Mouse (Mus musculus) hindbrain, embryonic 12.5 days (tissue): ENCODE data around the gene Lrp6. TPM values are rescaled to one million over a fixed set of nuclear protein-coding genes. Genes with fewer than 3 reads are reported as not detected.

Source experiments
- ATAC-seq: fragments of 200-750 bp; cut with Nextera tagmentation; 2 replicates; pipeline ENCODE4 v1.8.0; 2017; ENCODE audit warnings: moderate TSS enrichment; ENCODE audit not compliant: low FRiP score
- H3K27ac ChIP-seq: fragments of 300-500 bp; sonication (generic); 2 replicates; pipeline ENCODE4 v1.5.1; 2016; ENCODE audit warnings: mild to moderate bottlenecking
- H3K27me3 ChIP-seq: fragments of 300-500 bp; sonication (generic); 2 replicates; pipeline ENCODE4 v1.6.1; 2016; ENCODE audit warnings: mild to moderate bottlenecking
- H3K36me3 ChIP-seq: fragments of 300-500 bp; sonication (generic); 2 replicates; pipeline ENCODE4 v1.6.1; 2016; ENCODE audit warnings: mild to moderate bottlenecking
- H3K4me1 ChIP-seq: fragments of 300-500 bp; sonication (generic); 2 replicates; pipeline ENCODE4 v1.6.1; 2016
- H3K4me2 ChIP-seq: fragments of 300-500 bp; sonication (generic); replicated peaks from 2 replicates; pipeline ENCODE4 v1.6.1; 2016; ENCODE audit warnings: mild to moderate bottlenecking
- H3K4me3 ChIP-seq: fragments of 300-500 bp; sonication (generic); 2 replicates; pipeline ENCODE4 v1.5.1; 2016; ENCODE audit warnings: mild to moderate bottlenecking
- H3K9ac ChIP-seq: fragments of 300-500 bp; sonication (generic); 2 replicates; pipeline ENCODE4 v1.6.1; 2016; ENCODE audit warnings: mild to moderate bottlenecking, moderate library complexity
- H3K9me3 ChIP-seq: fragments of 300-500 bp; sonication (generic); replicated peaks from 2 replicates; pipeline ENCODE4 v1.6.1; 2016; ENCODE audit warnings: mild to moderate bottlenecking
- WGBS: fragments of 180-500 bp; shearing (Covaris S2); methylation state at CpG from one replicate; pipeline ENCODE4 v1.1.7; 2016; 5-methylcytosine and 5-hydroxymethylcytosine counted together
- polyA plus RNA-seq: library from polyadenylated mRNA; unstranded; fragments of >200 nt; fragmentation: Nextera tagmentation; extraction: Ambion mirVana; gene quantifications from 2 replicates; pipeline ENCODE4 v1.2.1, GENCODE M21; 2016

Gene Lrp6
- polyA plus RNA-seq, 1 experiment from 2014 or later: 39.2 TPM

DNA sequence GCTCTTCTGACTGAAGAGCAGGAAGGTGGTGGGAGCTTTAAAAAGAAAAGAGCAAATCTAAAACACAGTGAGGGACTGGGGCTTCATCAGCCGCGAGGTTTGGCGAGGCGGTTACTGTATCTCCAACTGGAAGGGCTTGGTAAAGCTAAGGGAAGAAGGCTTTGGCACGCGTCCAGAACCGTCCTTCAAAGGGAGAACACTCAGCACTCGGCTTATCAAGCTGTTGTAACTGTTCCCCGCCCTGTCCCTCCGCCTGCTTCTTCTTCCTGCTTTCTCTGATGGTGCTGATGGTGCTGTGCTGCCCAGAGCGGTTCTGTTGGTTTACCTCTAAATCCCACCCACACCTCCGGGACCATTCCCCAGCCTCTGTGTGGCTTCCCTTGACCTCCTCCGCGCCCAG is 95.9 kb downstream of the Lrp6 start:
- Histone ChIP-seq H3K27ac (no peak overlapping the region), H3K9me3 (no peaks in the 10 kb centered on the region), H3K4me1 (no peaks in the 10 kb centered on the region), H3K27me3 (no peaks in the 10 kb centered on the region), H3K4me2 (no peak overlapping the region), H3K9ac (no peak overlapping the region), H3K4me3 (no peak overlapping the region), H3K36me3 (peaks cover 32% of the 10 kb centered on the region)
- 88% methylated on average over 14 of the region's 14 CpGs for WGBS
- no peak for ATAC-seq

DNA sequence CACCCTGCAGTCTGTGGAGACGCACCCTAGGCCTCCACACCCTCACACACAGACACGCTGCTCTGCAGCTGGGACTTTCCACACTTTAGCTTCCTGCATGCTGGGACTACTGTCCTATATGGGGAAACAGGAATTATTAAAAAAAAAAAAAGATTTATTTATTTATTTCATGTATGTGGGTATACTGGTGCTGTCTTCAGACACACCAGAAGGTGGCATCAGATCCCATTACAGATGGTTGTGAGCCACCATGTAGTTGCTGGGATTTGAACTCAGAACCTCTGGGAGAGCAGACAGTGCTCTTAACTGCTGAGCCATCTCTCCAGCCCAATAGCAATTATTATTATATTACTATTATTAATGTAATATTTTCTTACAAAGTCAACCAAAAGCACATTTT is 97.5 kb downstream of the Lrp6 start:
- no peak overlapping the region for H3K27ac ChIP-seq
- 96% methylated on average over 2 of the region's 2 CpGs for WGBS
- no peaks in the 10 kb centered on the region for H3K27me3 ChIP-seq
- no peak overlapping the region for H3K4me2 ChIP-seq
- no peak overlapping the region for H3K9ac ChIP-seq
- peaks cover 35% of the 10 kb centered on the region for H3K36me3 ChIP-seq
- H3K9me3 ChIP-seq: no peaks in the 10 kb centered on the region
- no peak for ATAC-seq
- H3K4me3 ChIP-seq: no peak overlapping the region
- H3K4me1 ChIP-seq: no peaks in the 10 kb centered on the region

DNA sequence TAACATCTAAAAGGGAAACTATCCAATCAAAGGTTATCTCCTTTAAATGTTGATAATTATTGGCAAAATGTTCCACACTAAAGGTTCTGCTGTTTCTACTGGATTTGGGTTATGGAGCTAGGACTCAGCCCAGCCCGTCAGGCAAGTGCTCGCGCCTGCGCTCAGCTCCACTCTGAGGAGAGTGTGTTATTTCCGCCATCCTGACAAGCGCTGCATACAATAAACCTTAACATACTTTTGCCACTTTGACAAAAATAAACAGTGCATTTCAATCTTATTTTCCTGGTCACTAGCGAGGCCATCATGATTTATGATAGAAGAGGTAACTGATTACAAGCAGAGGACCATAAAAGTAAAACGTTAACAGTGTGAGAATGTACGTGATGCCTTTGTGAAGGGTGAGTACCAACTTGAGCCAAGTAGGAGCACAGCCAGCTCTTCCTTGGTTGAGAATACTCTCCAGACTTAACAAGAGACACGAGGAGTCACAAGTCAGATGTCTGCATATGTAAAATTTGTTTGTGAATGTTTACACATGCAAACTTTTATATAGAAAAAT is 100.0 kb downstream of the Lrp6 start:
- no peak overlapping the region for H3K4me3 ChIP-seq
- H3K9me3 ChIP-seq: no peaks in the 10 kb centered on the region
- no peaks in the 10 kb centered on the region for H3K27me3 ChIP-seq
- H3K9ac ChIP-seq: no peak overlapping the region
- no peak overlapping the region for H3K27ac ChIP-seq
- WGBS: 93% methylated on average over 10 of the region's 10 CpGs
- peaks cover 44% of the 10 kb centered on the region for H3K36me3 ChIP-seq
- ATAC-seq: no peak
- no peak overlapping the region for H3K4me2 ChIP-seq
- H3K4me1 ChIP-seq: no peaks in the 10 kb centered on the region

DNA sequence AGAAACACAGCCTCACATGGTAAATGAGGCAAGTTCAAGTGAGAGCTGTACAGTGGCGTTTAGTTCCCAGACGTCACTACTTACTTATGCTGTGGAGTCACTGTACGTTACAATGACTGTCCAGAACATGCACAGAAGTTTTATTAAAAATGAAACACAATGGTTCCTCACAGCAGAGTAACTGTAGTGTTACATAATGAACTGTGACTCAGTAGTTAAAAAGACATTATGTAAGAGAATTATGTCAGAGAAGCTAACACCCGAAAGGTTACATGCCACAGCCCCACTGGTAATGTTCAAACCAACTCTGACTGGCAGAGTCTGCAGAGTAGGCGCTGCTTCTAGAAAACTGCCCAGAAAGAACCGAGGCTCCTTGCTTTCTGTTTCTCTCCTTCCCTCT is 105.6 kb downstream of the Lrp6 start:
- no peak overlapping the region for H3K27ac ChIP-seq
- 93% methylated on average over 6 of the region's 6 CpGs for WGBS
- H3K4me2 ChIP-seq: no peak overlapping the region
- H3K4me3 ChIP-seq: no peak overlapping the region
- no peak overlapping the region for H3K9ac ChIP-seq
- ATAC-seq: no peak
- no peaks in the 10 kb centered on the region for H3K9me3 ChIP-seq
- peaks cover 59% of the 10 kb centered on the region for H3K36me3 ChIP-seq
- H3K27me3 ChIP-seq: no peaks in the 10 kb centered on the region
- H3K4me1 ChIP-seq: no peaks in the 10 kb centered on the region

DNA sequence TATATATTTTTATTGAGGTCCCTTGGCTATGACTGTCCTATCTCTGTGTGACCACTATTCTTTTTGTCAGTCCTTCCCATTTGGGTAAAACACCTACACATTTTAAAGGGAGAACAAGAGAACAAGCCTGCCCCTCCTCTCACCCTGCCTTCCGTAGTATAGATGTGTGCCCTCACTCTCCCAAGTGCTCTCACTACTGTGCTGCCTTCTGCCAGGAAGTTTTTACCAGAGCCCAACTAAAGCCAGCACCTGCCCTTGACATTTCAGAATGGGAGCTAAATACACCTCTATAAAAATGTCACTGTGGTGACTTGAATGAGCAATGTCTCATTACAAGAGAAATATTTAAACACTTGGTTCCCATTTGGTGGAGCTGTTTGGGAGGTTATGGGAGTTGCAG is 108.4 kb downstream of the Lrp6 start:
- no peak overlapping the region for H3K9ac ChIP-seq
- H3K27ac ChIP-seq: no peak overlapping the region
- no peak overlapping the region for H3K4me2 ChIP-seq
- no peak overlapping the region for H3K4me3 ChIP-seq
- no peaks in the 10 kb centered on the region for H3K27me3 ChIP-seq
- no peaks in the 10 kb centered on the region for H3K4me1 ChIP-seq
- H3K36me3 ChIP-seq: peaks cover 79% of the 10 kb centered on the region
- 86% methylated on average over 1 of the region's 1 CpGs for WGBS
- ATAC-seq: no peak
- no peaks in the 10 kb centered on the region for H3K9me3 ChIP-seq

DNA sequence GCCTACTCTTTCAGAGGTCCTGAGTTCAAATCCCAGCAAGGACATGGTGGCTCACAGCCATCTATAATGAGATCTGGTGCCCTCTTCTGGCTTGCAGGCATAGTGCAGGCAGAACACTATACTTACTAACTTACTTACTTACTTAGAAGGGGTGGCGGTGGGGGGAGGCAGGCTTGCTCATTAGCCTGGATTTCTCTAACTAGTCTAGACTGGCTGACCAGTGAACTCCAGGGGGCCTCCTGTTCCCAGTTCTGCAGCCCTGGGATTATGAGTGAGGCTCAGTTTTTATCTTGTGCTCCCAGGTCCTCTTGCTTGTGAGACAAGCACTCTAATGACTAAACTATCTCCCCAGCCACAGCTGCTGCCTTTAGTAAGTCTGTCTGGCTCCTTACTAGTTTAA is 112.7 kb downstream of the Lrp6 start:
- Histone ChIP-seq H3K27ac (no peak overlapping the region), H3K4me3 (no peak overlapping the region), H3K27me3 (no peaks in the 10 kb centered on the region), H3K9ac (no peak overlapping the region), H3K36me3 (peaks cover 78% of the 10 kb centered on the region), H3K4me2 (no peak overlapping the region), H3K9me3 (no peaks in the 10 kb centered on the region), H3K4me1 (peaks cover 10% of the 10 kb centered on the region)
- WGBS: 100% methylated on average over 1 of the region's 1 CpGs
- no peak for ATAC-seq

DNA sequence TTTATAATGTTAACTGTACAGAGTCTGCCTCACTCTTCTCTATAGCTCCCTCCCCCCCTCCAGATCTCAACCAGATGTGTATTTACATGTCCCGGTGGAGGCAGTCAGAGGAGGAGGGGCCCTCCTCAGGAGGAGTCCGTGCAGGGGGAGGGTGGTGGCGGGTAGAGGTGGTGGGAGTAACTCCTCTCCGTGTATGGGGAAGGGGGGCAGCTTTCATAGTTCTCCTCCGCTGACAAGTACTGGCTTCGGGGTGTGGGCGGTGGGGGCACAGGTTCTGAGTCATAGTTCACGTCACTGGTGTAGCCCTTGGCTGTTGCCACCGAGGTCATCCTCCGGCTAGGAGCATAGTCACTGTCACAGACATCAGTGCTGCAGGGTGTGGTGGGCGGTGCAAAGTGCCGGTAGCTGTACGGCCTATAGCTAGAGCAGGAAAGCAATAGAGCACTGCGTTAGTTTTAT is 116.1 kb downstream of the Lrp6 start:
- Histone ChIP-seq H3K4me1 (peaks cover 10% of the 10 kb centered on the region), H3K36me3 (peaks cover 59% of the 10 kb centered on the region), H3K9me3 (no peaks in the 10 kb centered on the region), H3K27ac (no peak overlapping the region; the same call in 1 of the 2 replicates), H3K4me2 (no peak overlapping the region), H3K27me3 (no peaks in the 10 kb centered on the region), H3K9ac (no peak overlapping the region), H3K4me3 (no peak overlapping the region)
- peak; percentile 78 for ATAC-seq
- WGBS: 64% methylated on average over 14 of the region's 14 CpGs

DNA sequence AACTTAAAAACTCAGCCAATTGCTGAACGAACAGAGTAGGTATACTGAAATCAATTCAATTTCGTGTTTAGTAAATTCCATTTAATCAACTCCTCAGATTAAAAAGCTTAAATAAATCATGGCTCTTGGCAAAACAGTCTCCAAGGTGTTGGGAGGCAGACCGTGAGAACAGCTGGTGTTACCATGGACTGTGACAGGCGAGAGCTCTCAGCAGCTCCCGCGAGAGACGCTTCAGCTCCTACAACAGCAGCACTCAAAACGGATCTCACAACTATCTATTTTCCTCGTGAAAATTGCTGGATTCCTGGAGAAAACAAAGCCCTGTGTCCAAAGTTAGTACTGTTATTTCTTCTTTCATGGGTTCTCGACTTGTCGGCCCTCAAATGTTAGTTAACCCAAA is 116.8 kb downstream of the Lrp6 start:
- Histone ChIP-seq H3K9ac (no peak overlapping the region), H3K4me3 (no peak overlapping the region)
- WGBS: 69% methylated on average over 11 of the region's 11 CpGs

DNA sequence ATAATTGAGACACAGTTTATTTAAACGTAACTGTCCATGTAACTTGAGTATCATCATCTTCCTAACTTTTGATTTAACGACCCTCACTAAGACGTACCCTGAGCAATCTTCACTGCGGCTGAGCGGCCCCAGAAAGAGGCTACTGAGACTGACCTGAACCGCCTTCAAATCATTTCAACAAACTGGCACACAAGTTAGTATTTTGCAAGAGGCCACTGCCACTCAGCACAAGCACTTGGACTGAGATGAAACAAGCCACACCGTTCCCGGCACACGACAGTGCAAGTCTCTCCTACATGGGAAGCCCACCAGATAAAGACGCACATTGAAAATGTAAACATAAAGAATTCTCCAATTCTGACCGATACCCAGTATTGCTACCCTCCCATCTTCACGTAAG is 118.3 kb downstream of the Lrp6 start:
- peaks cover 45% of the 10 kb centered on the region for H3K36me3 ChIP-seq
- 93% methylated on average over 12 of the region's 12 CpGs for WGBS
- H3K4me1 ChIP-seq: peaks cover 10% of the 10 kb centered on the region
- no peak overlapping the region for H3K4me2 ChIP-seq
- no peak overlapping the region for H3K27ac ChIP-seq
- H3K27me3 ChIP-seq: no peaks in the 10 kb centered on the region
- H3K9ac ChIP-seq: no peak overlapping the region
- H3K9me3 ChIP-seq: no peaks in the 10 kb centered on the region
- H3K4me3 ChIP-seq: no peak overlapping the region
- no peak for ATAC-seq

More for the DNA sequence above, 116.8 kb downstream of the Lrp6 start:
- H3K9me3 ChIP-seq: no peaks in the 10 kb centered on the region
- no peak overlapping the region for H3K4me2 ChIP-seq
- H3K4me1 ChIP-seq: peaks cover 10% of the 10 kb centered on the region
- H3K27ac ChIP-seq: 0 out of 2 replicates have a peak overlapping the region, but pooled peaks have one; percentile 35
- H3K27me3 ChIP-seq: no peaks in the 10 kb centered on the region
- peaks cover 57% of the 10 kb centered on the region for H3K36me3 ChIP-seq
- ATAC-seq: no peak

DNA sequence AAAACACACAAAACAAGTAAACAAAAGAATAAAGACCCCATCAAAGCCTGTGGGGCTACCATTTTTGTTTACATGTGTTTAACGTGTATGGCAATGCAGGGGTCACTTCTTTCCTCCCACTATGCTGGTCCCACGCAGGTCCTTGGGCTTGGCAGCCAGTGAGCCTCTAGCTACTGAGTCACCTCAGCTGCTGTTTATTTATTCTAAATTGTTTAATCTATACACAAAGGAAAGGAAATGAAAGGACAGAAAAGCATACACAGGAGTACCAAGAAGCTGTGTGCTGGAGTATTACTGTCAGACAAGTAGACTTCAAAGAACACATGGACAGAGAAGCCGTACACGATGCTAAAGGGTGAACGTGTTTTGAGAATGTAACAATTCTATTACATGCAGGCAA is 122.8 kb downstream of the Lrp6 start:
- WGBS: 85% methylated on average over 5 of the region's 5 CpGs
- Histone ChIP-seq H3K27ac (no peak overlapping the region), H3K9me3 (no peaks in the 10 kb centered on the region), H3K27me3 (no peaks in the 10 kb centered on the region), H3K4me3 (no peak overlapping the region), H3K4me1 (peaks cover 14% of the 10 kb centered on the region), H3K9ac (no peak overlapping the region), H3K4me2 (no peak overlapping the region), H3K36me3 (peaks cover 14% of the 10 kb centered on the region)
- ATAC-seq: no peak

DNA sequence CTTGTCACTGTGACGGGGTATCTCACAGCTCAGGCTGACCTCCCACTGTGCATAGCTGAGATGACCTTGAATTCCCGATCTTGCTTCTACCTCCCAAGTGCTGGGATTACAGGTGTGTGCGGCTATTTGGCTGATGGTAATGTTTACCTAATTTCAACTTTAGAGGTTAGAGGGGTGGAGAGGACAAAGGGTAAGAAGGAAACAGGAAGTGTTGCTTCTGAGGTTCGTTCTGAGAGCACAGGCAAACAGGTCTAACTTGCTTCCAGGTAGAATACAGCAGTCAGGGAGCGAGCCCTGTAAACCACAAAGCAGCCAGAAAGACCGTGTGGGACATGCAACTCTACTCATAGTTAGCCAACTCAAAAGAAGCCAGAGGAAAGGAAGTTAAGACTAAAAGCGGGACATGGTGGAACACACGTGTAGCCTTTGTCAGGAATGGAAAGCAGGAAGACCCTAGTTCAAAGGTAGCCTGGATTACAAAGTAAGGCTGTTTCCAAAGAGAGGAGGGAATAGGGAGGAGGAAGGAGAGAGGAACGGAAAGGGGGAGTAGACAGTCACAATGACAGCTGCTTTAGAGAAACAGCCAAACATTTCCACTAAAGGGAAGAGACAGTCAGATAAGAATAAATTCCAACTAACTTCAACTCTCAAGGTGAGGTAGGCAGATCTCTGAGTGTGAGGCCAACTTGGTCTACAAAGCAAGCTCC is 123.4 kb downstream of the Lrp6 start:
- Histone ChIP-seq H3K9ac (no peak overlapping the region), H3K27me3 (no peaks in the 10 kb centered on the region), H3K4me1 (peaks cover 14% of the 10 kb centered on the region), H3K4me2 (no peak overlapping the region), H3K4me3 (no peak overlapping the region), H3K27ac (no peak overlapping the region), H3K36me3 (peaks cover 14% of the 10 kb centered on the region), H3K9me3 (no peaks in the 10 kb centered on the region)
- ATAC-seq: no peak
- WGBS: 80% methylated on average over 9 of the region's 9 CpGs

DNA sequence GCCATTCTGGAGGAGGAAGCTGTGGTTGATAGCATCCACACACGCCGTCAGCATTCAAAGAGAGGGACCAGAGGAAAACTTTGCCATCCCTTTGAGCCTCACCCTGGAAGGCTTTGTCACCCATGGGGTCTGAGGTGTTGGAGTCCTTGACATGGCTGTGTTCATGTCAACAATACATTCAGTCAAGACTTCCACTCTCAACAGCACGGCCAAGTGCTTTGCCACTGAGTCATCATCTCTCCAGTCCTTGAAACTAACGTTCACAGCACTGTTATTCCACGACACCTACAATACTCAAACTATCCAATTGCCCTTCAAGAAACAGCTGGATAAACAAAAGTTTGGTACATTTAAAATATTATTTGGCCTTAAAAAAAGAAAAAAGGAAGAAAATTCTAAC is 124.5 kb downstream of the Lrp6 start:
- 84% methylated on average over 5 of the region's 5 CpGs for WGBS
- no peaks in the 10 kb centered on the region for H3K27me3 ChIP-seq
- H3K4me1 ChIP-seq: peaks cover 14% of the 10 kb centered on the region
- no peaks in the 10 kb centered on the region for H3K9me3 ChIP-seq
- no peak overlapping the region for H3K4me3 ChIP-seq
- peaks cover 14% of the 10 kb centered on the region for H3K36me3 ChIP-seq
- no peak overlapping the region for H3K27ac ChIP-seq
- no peak overlapping the region for H3K9ac ChIP-seq
- no peak overlapping the region for H3K4me2 ChIP-seq
- no peak for ATAC-seq

DNA sequence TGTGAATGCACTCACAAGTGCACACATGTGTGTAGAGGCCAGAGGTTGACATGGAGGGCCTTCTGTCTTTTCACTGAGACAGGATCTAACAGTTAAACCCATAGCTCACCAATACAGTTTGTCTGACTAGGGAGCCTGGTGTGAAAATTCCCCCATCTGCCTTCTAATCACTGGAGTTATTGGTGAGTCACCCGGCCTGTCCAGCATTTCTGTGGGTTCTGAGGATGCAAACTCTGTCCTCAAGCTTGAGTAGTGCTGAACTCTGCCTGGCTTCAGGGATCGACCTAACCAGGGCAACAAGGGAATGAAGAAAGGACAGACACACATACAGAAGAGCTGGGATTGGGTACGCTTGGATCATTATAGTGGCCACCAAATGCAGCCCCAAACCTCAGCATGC is 125.0 kb downstream of the Lrp6 start:
- no peak overlapping the region for H3K9ac ChIP-seq
- WGBS: 92% methylated on average over 3 of the region's 3 CpGs
- H3K27ac ChIP-seq: no peak overlapping the region
- H3K4me3 ChIP-seq: no peak overlapping the region
- ATAC-seq: no peak
- no peaks in the 10 kb centered on the region for H3K9me3 ChIP-seq
- no peak overlapping the region for H3K4me2 ChIP-seq
- H3K4me1 ChIP-seq: peaks cover 14% of the 10 kb centered on the region
- peaks cover 14% of the 10 kb centered on the region for H3K36me3 ChIP-seq
- H3K27me3 ChIP-seq: no peaks in the 10 kb centered on the region
